Mouse (Mus musculus) midbrain, embryonic 16.5 days (tissue): Measurements from ENCODE around the gene Npas4. TPM values are rescaled to one million over a fixed set of nuclear protein-coding genes. Genes with fewer than 3 reads are reported as not detected.

Experiments
- ATAC-seq: fragments of 200-750 bp; cut with Nextera tagmentation; 2 replicates; pipeline ENCODE4 v1.8.0; 2017; ENCODE audit warnings: moderate TSS enrichment
- H3K27ac ChIP-seq: fragments of 300-500 bp; sonication (generic); 2 replicates; pipeline ENCODE4 v1.5.1; 2014; ENCODE audit warnings: mild to moderate bottlenecking, low read length, mixed read lengths
- H3K27me3 ChIP-seq: fragments of 300-500 bp; sonication (generic); 2 replicates; pipeline ENCODE4 v1.6.1; 2014; ENCODE audit warnings: low read depth, low read length, mixed read lengths; ENCODE audit not compliant: control insufficient read depth, insufficient read depth
- H3K36me3 ChIP-seq: fragments of 300-500 bp; sonication (generic); 2 replicates; pipeline ENCODE4 v1.6.1; 2014; ENCODE audit warnings: mild to moderate bottlenecking, low read length, moderate library complexity, mixed read lengths; ENCODE audit not compliant: control insufficient read depth, insufficient read depth
- H3K4me1 ChIP-seq: fragments of 300-500 bp; sonication (generic); 2 replicates; pipeline ENCODE4 v1.6.1; 2014; ENCODE audit warnings: mild to moderate bottlenecking, low read length, mixed read lengths; ENCODE audit not compliant: control insufficient read depth, insufficient read depth
- H3K4me2 ChIP-seq: fragments of 300-500 bp; sonication (generic); 2 replicates; pipeline ENCODE4 v1.6.1; 2014; ENCODE audit warnings: mild to moderate bottlenecking, low read length, mixed read lengths
- H3K4me3 ChIP-seq: fragments of 300-500 bp; sonication (generic); 2 replicates; pipeline ENCODE4 v1.5.1; 2014; ENCODE audit warnings: low read depth, mild to moderate bottlenecking, low read length, moderate library complexity, mixed read lengths
- H3K9ac ChIP-seq: fragments of 300-500 bp; sonication (generic); 2 replicates; pipeline ENCODE4 v1.6.1; 2014; ENCODE audit warnings: low read depth, low read length, mixed read lengths
- H3K9me3 ChIP-seq: fragments of 300-500 bp; sonication (generic); replicated peaks from 2 replicates; pipeline ENCODE4 v1.6.1; 2014; ENCODE audit warnings: mild to moderate bottlenecking, low read length, mixed read lengths; ENCODE audit not compliant: control insufficient read depth, poor library complexity, severe bottlenecking
- WGBS: fragments of 180-500 bp; shearing (Covaris S2); extraction: QIAGEN DNeasy Blood & Tissue Kit; methylation state at CpG from one replicate; pipeline ENCODE4 v1.1.7; 2014; 5-methylcytosine and 5-hydroxymethylcytosine counted together
- polyA plus RNA-seq: library from polyadenylated mRNA; unstranded; fragments of >200 nt; fragmentation: Nextera tagmentation; extraction: Ambion mirVana; gene quantifications from 2 replicates; pipeline ENCODE4 v1.2.1, GENCODE M21; 2015

The Npas4 gene
- 0.58 and 0.82 TPM in 2 replicates for polyA plus RNA-seq

DNA sequence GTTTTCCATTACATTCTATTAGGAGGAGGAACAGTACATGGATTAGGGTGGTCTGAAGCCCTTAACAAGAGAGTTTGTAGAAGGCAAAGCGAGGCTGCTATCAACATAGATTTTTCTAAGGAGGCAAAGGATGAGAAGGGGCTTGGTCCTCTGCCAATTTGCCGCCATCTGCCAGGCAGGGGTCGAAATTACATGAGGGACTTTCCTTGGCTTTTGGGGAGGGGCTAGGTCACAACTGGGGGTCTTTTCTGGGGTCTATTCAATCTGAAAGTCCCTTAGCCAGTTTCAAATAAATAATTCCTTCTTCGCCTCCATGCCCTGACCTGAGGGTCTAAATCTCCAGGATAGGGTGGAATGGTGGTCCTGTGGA, at the start of gene Npas4:
TSS of gene Npas4 (minus strand) at position 61 of the 370 bp plus-strand sequence.
- WGBS = 12% methylated on average over 4 of the region's 4 CpGs
- no peak for ATAC-seq
- Histone ChIP-seq H3K9me3 (no peaks in the 10 kb centered on the region), H3K36me3 (peaks cover 5% of the 10 kb centered on the region; the same call in 1 of the 2 replicates), H3K4me3 (peak within 1 kb of the TSS; percentile 56), H3K4me1 (peaks cover 48% of the 10 kb centered on the region), H3K27me3 (peaks cover 28% of the 10 kb centered on the region), H3K9ac (peak within 1 kb of the TSS; percentile 78), H3K4me2 (peak within 1 kb of the TSS; percentile 84), H3K27ac (peak within 1 kb of the TSS; percentile 77)

DNA sequence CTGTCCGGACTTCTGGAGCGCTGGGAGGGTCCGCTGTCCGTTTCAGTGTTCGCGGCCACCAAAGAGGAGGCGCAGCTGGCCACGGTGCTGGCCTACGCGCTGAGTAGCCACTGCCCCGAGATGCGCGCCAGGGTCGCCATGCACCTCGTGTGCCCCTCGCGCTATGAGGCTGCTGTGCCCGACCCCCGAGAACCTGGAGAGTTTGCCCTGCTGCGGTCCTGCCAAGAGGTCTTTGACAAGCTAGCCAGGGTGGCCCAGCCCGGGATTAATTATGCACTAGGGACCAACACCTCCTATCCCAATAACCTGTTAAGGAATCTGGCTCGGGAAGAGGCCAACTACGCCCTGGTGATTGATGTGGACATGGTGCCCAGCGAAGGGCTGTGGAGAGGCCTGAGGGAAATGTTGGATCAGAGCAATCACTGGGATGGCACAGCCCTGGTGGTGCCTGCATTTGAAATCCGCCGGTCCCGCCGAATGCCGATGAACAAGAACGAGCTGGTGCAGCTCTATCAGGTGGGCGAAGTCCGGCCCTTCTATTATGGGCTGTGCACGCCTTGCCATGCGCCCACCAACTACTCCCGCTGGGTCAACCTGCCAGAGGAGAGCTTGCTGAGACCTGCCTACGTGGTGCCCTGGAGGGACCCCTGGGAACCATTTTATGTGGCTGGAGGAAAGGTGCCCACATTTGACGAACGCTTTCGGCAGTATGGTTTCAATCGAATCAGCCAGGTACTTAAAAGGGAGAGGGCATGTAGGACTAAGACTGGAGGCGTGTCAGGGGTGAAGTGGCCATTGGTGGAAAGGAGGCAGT, 49.4 kb upstream of the Npas4 start:
- Histone ChIP-seq H3K9me3 (no peaks in the 10 kb centered on the region), H3K4me2 (peak overlapping the region; percentile 90), H3K4me3 (peak overlapping the region; percentile 70), H3K27me3 (no peaks in the 10 kb centered on the region), H3K9ac (peak overlapping the region; percentile 95), H3K36me3 (no peaks in the 10 kb centered on the region; the same call in 1 of the 2 replicates), H3K27ac (peak overlapping the region; percentile 87), H3K4me1 (peaks cover 27% of the 10 kb centered on the region)
- WGBS = 11% methylated on average over 41 of the region's 41 CpGs
- ATAC-seq = peak; percentile 36

DNA sequence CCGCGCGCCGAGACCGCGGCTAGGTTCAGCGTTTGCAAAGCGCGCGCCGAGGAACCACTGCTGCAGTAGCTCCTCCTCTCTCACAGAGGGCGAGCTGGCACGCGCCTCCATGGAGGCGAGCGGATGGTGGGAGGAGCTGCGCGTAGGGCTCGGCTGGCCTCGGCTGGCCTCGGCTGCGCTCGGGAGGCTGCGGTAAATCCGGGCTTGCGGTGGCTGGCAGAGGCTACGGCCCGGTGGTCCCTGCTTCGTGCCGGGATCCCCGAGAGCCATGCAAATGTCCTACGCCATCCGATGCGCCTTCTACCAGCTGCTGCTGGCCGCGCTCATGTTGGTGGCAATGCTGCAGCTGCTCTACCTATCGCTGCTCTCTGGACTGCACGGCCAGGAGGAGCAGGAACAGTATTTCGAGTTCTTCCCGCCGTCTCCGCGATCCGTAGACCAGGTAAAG, 48.6 kb upstream of the Npas4 start, which contains the start of the genes B4gat1 and AC124502.3:
TSS of gene B4gat1 (plus strand) at position 118 of the 448 bp plus-strand sequence.
TSS of gene AC124502.3 (plus strand) at position 183 of the 448 bp plus-strand sequence.
- Histone ChIP-seq H3K4me1 (peaks cover 27% of the 10 kb centered on the region), H3K9ac (peak within 1 kb of the TSS; percentile 95), H3K36me3 (no peaks in the 10 kb centered on the region; the same call in 1 of the 2 replicates), H3K27me3 (no peaks in the 10 kb centered on the region), H3K4me2 (peak within 1 kb of the TSS; percentile 90), H3K9me3 (no peaks in the 10 kb centered on the region), H3K4me3 (peak within 1 kb of the TSS; percentile 70), H3K27ac (peak within 1 kb of the TSS; percentile 87)
- WGBS = 0% methylated on average over 44 of the region's 44 CpGs
- peak; percentile 94 for ATAC-seq

DNA sequence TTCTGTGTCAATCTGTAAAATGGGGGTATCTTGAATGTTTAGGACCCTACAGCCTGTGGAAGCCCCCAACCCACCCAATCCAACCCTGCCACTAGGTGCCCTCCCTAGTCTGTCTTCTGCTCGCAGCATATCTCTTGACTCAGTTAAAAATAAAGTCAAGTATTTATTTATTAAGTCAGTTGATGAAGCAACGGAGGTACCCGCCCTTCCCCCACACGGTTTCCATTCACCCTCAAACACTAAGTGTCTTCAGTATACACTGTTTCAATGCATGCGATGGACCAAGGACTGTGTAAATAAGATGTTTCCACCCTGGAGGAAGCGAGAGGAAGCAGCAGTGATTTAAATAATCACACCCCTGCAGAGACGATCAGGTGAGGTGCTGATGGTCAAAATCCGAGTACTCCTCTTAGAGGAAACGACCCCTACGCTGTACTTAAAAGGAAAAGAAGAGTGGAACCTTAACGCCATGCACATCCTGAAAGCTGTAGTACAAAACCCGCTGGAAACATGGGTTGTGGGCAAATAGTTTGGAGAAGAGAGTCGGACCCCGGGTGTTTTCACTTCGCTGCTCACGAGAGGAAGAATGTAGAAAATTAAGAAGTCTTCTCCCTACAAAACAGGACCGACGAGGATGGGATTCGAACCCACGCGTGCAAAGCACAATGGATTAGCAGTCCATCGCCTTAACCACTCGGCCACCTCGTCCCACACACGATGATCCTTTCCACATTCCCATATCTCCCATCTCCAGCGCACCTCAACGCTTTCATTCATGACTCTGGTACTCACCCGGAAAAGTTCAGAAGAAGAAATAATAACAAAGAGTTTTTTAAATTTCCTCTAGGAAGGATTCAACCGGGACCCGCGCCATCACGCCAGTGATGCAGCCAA, 47.8 kb upstream of the Npas4 start:
- peak overlapping the region; percentile 95 for H3K9ac ChIP-seq
- H3K9me3 ChIP-seq = no peaks in the 10 kb centered on the region
- peak; percentile 57 for ATAC-seq
- WGBS = 6% methylated on average over 32 of the region's 32 CpGs
- no peaks in the 10 kb centered on the region; the same call in 1 of the 2 replicates for H3K36me3 ChIP-seq
- peaks cover 27% of the 10 kb centered on the region for H3K4me1 ChIP-seq
- peak overlapping the region; percentile 87 for H3K27ac ChIP-seq
- H3K4me2 ChIP-seq = peak overlapping the region; percentile 90
- H3K27me3 ChIP-seq = no peaks in the 10 kb centered on the region
- peak overlapping the region; percentile 70 for H3K4me3 ChIP-seq

DNA sequence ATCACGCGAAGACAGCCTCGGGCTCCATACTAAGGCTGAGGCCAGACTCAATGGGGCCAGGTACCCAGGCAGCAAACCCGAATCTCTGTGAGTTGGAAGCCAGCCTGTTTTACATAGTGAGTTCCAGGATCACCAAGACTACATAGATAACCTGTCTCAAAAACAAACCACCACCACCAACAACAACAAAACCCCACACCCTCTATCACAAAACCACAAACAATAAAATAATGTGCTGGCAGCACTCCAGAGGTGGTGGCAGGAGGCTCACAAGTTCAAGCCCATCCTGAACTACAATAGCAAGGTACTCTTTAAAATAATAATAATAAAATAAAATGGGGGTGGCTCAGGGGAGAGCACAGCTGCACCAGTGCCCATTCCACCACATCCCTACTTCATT, 46.5 kb upstream of the Npas4 start:
- Histone ChIP-seq H3K4me3 (no peak overlapping the region), H3K36me3 (0 out of 2 replicates have a peak, but pooled peaks cover 3% of the 10 kb centered on the region), H3K27ac (no peak overlapping the region), H3K27me3 (no peaks in the 10 kb centered on the region), H3K4me1 (peaks cover 22% of the 10 kb centered on the region), H3K9ac (no peak overlapping the region), H3K4me2 (no peak overlapping the region), H3K9me3 (no peaks in the 10 kb centered on the region)
- ATAC-seq = no peak
- WGBS = 81% methylated on average over 4 of the region's 4 CpGs

DNA sequence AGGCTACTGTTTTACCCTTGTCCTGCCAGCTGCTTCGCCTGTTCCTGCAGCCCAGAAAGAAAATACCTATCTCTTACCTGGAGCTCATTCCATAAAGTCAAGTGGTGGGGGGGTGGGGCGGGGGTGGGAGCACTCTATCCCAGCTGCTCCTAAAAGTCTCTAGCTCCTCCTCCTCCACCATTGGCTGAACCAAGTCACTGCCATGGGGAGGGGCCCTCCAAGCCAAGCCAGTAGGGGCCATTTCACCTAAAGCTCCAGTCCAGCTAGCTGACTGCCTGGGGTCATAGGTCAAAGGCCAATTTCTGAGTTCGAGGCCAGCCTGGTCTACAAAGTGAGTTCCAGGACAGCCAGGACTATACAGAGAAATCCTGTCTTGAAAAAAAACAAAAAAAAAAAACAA, 42.6 kb upstream of the Npas4 start:
- Histone ChIP-seq H3K27ac (no peak overlapping the region), H3K9ac (no peak overlapping the region), H3K27me3 (no peaks in the 10 kb centered on the region), H3K4me1 (peaks cover 4% of the 10 kb centered on the region; the same call in 1 of the 2 replicates), H3K9me3 (no peaks in the 10 kb centered on the region), H3K4me2 (no peak overlapping the region), H3K4me3 (no peak overlapping the region), H3K36me3 (peaks cover 22% of the 10 kb centered on the region; the same call in 1 of the 2 replicates)
- no peak for ATAC-seq
- 84% methylated on average over 3 of the region's 3 CpGs for WGBS

DNA sequence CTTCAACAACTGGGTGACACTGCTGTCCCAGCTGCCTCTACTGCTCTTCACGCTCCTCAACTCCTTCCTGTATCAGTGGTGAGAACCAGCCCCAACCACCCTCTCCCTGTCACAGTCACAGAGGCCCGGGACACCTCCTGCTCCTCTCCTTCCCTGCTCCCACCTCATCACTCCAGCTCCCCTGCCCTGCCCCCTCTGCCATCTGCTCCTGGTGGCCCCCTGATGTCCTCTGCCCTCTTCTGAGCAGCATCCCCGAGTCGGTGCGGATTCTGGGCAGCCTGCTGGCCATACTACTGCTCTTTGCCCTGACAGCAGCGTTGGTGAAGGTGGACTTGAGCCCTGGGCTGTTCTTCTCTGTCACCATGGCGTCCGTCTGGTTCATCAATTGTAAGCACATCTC, 36.0 kb upstream of the Npas4 start:
- Histone ChIP-seq H3K4me3 (no peak overlapping the region), H3K4me1 (peaks cover 4% of the 10 kb centered on the region; the same call in 1 of the 2 replicates), H3K9me3 (no peaks in the 10 kb centered on the region), H3K9ac (no peak overlapping the region), H3K27me3 (no peaks in the 10 kb centered on the region), H3K36me3 (peaks cover 16% of the 10 kb centered on the region; the same call in 1 of the 2 replicates), H3K4me2 (no peak overlapping the region), H3K27ac (no peak overlapping the region)
- 88% methylated on average over 8 of the region's 8 CpGs for WGBS
- no peak for ATAC-seq

DNA sequence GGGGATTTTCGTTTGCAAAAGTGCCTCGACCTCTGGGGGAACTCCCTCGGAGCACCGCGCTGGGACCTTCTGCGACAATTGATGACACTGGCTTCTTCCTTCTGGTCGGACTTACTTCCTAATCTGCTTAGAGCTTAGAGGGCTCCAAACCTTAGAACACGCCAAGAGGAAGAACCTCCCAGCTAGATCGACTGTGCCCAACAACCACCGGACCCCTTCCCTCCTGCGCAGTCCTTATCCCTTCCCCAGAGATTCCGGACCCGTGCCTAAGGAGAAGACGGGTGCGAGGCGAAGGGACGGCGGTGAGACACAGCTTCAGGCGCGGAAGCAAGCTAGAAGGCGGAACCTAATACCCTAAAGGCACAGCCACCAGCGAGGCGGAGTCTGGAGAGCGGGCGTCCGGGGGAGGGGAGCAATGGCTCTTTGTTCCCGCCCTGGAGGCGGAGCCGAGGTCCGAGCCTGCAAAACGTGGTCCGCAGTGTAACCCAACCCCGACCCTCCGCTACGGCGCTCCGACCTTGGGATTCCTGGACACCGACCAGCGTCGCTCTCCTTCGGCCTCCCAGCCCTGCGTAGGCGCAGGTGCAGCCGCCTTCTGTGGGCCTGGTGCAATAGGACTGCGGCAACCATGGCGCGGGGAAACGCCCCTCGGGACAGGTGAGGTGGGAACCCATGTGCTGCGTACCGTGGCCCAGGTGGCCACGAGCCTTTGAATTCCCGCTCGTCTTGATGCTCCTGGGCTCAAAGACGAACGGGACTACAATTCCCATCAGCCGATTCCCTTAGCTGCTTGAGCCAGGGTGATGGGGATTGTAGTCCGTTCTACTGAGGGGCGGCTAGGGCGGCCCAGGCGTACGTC, 33.7 kb upstream of the Npas4 start, which contains the start of gene Slc29a2:
TSS of gene Slc29a2 (plus strand) at position 240 of the 859 bp plus-strand sequence.
- peaks cover 4% of the 10 kb centered on the region; the same call in 1 of the 2 replicates for H3K4me1 ChIP-seq
- no peaks in the 10 kb centered on the region for H3K9me3 ChIP-seq
- under 1% methylated on average over 62 of the region's 62 CpGs for WGBS
- peak within 1 kb of the TSS; percentile 59 for H3K4me3 ChIP-seq
- H3K4me2 ChIP-seq = peak within 1 kb of the TSS; percentile 63
- peak within 1 kb of the TSS; percentile 92 for H3K27ac ChIP-seq
- ATAC-seq = peak; percentile 94
- 0 out of 2 replicates have a peak, but pooled peaks cover 2% of the 10 kb centered on the region for H3K36me3 ChIP-seq
- H3K9ac ChIP-seq = peak within 1 kb of the TSS; percentile 76
- no peaks in the 10 kb centered on the region for H3K27me3 ChIP-seq
